Mouse (Mus musculus): ENCODE results near the gene Ifitm10.

- TF ChIP-seq GATA1 (IDR thresholded peaks at IDR 0.05; ENCODE audit: borderline replicate concordance, low read length): no peak
- TF ChIP-seq FLI1 (IDR thresholded peaks at IDR 0.05; ENCODE audit: low read length): no peak
These were observed 35.1 kb upstream of the Ifitm10 start for GRCm38 (mm10) chr7:142408686-142409085.
